Mouse (Mus musculus): ENCODE measurements at regions not wholly inside any gene's neighbourhood (a gene's known extent, or its start where the extent isn't known, plus 50 kb on each side); places are given as distances from the start of the nearest gene placed in this dataset.
A peak's percentile ranks its signal among the peaks of the same experiment; 100 is the strongest.

GRCm38 (mm10) chr8:126735488-126736440, 142.0 kb upstream of the Irf2bp2 start:
- Histone ChIP-seq H3K9ac (ENCODE audit: low read depth, low read length) (peak overlapping the region; percentile 49; the same call in 1 of the 2 replicates), H3K27me3 (ENCODE audit: control insufficient read depth, insufficient read depth, low read length) (no peaks in the 10 kb centered on the region), H3K36me3 (ENCODE audit: control insufficient read depth, insufficient read depth, low read length) (no peaks in the 10 kb centered on the region), H3K27ac (ENCODE audit: low read depth, low read length) (peak overlapping the region; percentile 79), H3K9me3 (replicated peaks; ENCODE audit: control insufficient read depth, low read length) (no peaks in the 10 kb centered on the region), H3K4me1 (ENCODE audit: control insufficient read depth, insufficient read depth, low read length) (peaks cover 21% of the 10 kb centered on the region), H3K4me2 (peak overlapping the region; percentile 1; the same call in 1 of the 2 replicates), H3K4me3 (ENCODE audit: low read depth, low read length) (no peak overlapping the region)
- WGBS (ENCODE audit: insufficient replicate concordance) = 37% methylated on average over 24 of the region's 25 CpGs
- ATAC-seq (replicated peaks; ENCODE audit: insufficient number of reproducible peaks, low FRiP score, low TSS enrichment) = no peak

- WGBS (ENCODE audit: insufficient replicate concordance) = 64% methylated on average over 7 of the region's 7 CpGs
- no peaks in the 10 kb centered on the region for H3K36me3 ChIP-seq (ENCODE audit: control insufficient read depth, insufficient read depth, low read length)
- no peaks in the 10 kb centered on the region for H3K9me3 ChIP-seq (replicated peaks; ENCODE audit: control insufficient read depth, low read length)
- no peak overlapping the region for H3K4me3 ChIP-seq (ENCODE audit: low read depth, low read length)
- H3K27ac ChIP-seq (ENCODE audit: low read depth, low read length) = peak overlapping the region; percentile 79; the same call in 1 of the 2 replicates
- no peak for ATAC-seq (replicated peaks; ENCODE audit: insufficient number of reproducible peaks, low FRiP score, low TSS enrichment)
- no peak overlapping the region for H3K9ac ChIP-seq (ENCODE audit: low read depth, low read length)
- no peak overlapping the region for H3K4me2 ChIP-seq
- no peaks in the 10 kb centered on the region for H3K27me3 ChIP-seq (ENCODE audit: control insufficient read depth, insufficient read depth, low read length)
- H3K4me1 ChIP-seq (ENCODE audit: control insufficient read depth, insufficient read depth, low read length) = peaks cover 21% of the 10 kb centered on the region
Measured at GRCm38 (mm10) chr8:126734743-126735487, 141.1 kb upstream of the Irf2bp2 start.

GRCm38 (mm10) chr8:126733779-126734178, 140.0 kb upstream of the Irf2bp2 start:
- Histone ChIP-seq H3K9ac (ENCODE audit: low read depth, low read length) (no peak overlapping the region), H3K27ac (ENCODE audit: low read depth, low read length) (no peak overlapping the region), H3K36me3 (ENCODE audit: control insufficient read depth, insufficient read depth, low read length) (no peaks in the 10 kb centered on the region), H3K4me3 (ENCODE audit: low read depth, low read length) (no peak overlapping the region), H3K27me3 (ENCODE audit: control insufficient read depth, insufficient read depth, low read length) (no peaks in the 10 kb centered on the region), H3K4me1 (ENCODE audit: control insufficient read depth, insufficient read depth, low read length) (peaks cover 21% of the 10 kb centered on the region), H3K4me2 (no peak overlapping the region), H3K9me3 (replicated peaks; ENCODE audit: control insufficient read depth, low read length) (no peaks in the 10 kb centered on the region)
- WGBS (ENCODE audit: insufficient replicate concordance) = 79% methylated on average over 6 of the region's 6 CpGs
- ATAC-seq (replicated peaks; ENCODE audit: insufficient number of reproducible peaks, low FRiP score, low TSS enrichment) = no peak

GRCm38 (mm10) chr8:126733307-126733706, 139.5 kb upstream of the Irf2bp2 start:
- no peak overlapping the region for H3K4me2 ChIP-seq
- no peak overlapping the region for H3K4me3 ChIP-seq (ENCODE audit: low read depth, low read length)
- H3K27me3 ChIP-seq (ENCODE audit: control insufficient read depth, insufficient read depth, low read length) = no peaks in the 10 kb centered on the region
- H3K9me3 ChIP-seq (replicated peaks; ENCODE audit: control insufficient read depth, low read length) = no peaks in the 10 kb centered on the region
- no peak overlapping the region for H3K27ac ChIP-seq (ENCODE audit: low read depth, low read length)
- peaks cover 21% of the 10 kb centered on the region for H3K4me1 ChIP-seq (ENCODE audit: control insufficient read depth, insufficient read depth, low read length)
- H3K36me3 ChIP-seq (ENCODE audit: control insufficient read depth, insufficient read depth, low read length) = no peaks in the 10 kb centered on the region
- ATAC-seq (replicated peaks; ENCODE audit: insufficient number of reproducible peaks, low FRiP score, low TSS enrichment) = no peak
- 67% methylated on average over 7 of the region's 7 CpGs for WGBS (ENCODE audit: insufficient replicate concordance)
- H3K9ac ChIP-seq (ENCODE audit: low read depth, low read length) = no peak overlapping the region

GRCm38 (mm10) chr8:126730017-126730631, 136.3 kb upstream of the Irf2bp2 start:
- Histone ChIP-seq H3K4me3 (ENCODE audit: low read depth, low read length) (no peak overlapping the region), H3K4me1 (ENCODE audit: control insufficient read depth, insufficient read depth, low read length) (peaks cover 5% of the 10 kb centered on the region), H3K9ac (ENCODE audit: low read depth, low read length) (no peak overlapping the region), H3K27me3 (ENCODE audit: control insufficient read depth, insufficient read depth, low read length) (no peaks in the 10 kb centered on the region), H3K27ac (ENCODE audit: low read depth, low read length) (no peak overlapping the region), H3K9me3 (replicated peaks; ENCODE audit: control insufficient read depth, low read length) (0 out of 2 replicates have a peak, but pooled peaks cover 2% of the 10 kb centered on the region), H3K4me2 (no peak overlapping the region), H3K36me3 (ENCODE audit: control insufficient read depth, insufficient read depth, low read length) (no peaks in the 10 kb centered on the region)
- no peak for ATAC-seq (replicated peaks; ENCODE audit: insufficient number of reproducible peaks, low FRiP score, low TSS enrichment)
- WGBS (ENCODE audit: insufficient replicate concordance) = 75% methylated on average over 3 of the region's 3 CpGs

- no peak; the same call in 1 of the 2 replicates for ATAC-seq (replicated peaks; ENCODE audit: insufficient number of reproducible peaks, low FRiP score, low TSS enrichment)
- Histone ChIP-seq H3K27ac (ENCODE audit: low read depth, low read length) (no peak overlapping the region), H3K9ac (ENCODE audit: low read depth, low read length) (no peak overlapping the region), H3K27me3 (ENCODE audit: control insufficient read depth, insufficient read depth, low read length) (no peaks in the 10 kb centered on the region), H3K36me3 (ENCODE audit: control insufficient read depth, insufficient read depth, low read length) (no peaks in the 10 kb centered on the region), H3K4me3 (ENCODE audit: low read depth, low read length) (no peak overlapping the region), H3K4me2 (no peak overlapping the region), H3K4me1 (ENCODE audit: control insufficient read depth, insufficient read depth, low read length) (no peaks in the 10 kb centered on the region), H3K9me3 (replicated peaks; ENCODE audit: control insufficient read depth, low read length) (0 out of 2 replicates have a peak, but pooled peaks cover 2% of the 10 kb centered on the region)
- 74% methylated on average over 12 of the region's 12 CpGs for WGBS (ENCODE audit: insufficient replicate concordance)
Measured at GRCm38 (mm10) chr8:126728987-126729632, 135.3 kb upstream of the Irf2bp2 start.

- H3K4me2 ChIP-seq = no peak overlapping the region
- no peaks in the 10 kb centered on the region for H3K4me1 ChIP-seq (ENCODE audit: control insufficient read depth, insufficient read depth, low read length)
- H3K4me3 ChIP-seq (ENCODE audit: low read depth, low read length) = no peak overlapping the region
- WGBS (ENCODE audit: insufficient replicate concordance) = 84% methylated on average over 5 of the region's 5 CpGs
- H3K36me3 ChIP-seq (ENCODE audit: control insufficient read depth, insufficient read depth, low read length) = no peaks in the 10 kb centered on the region
- H3K27me3 ChIP-seq (ENCODE audit: control insufficient read depth, insufficient read depth, low read length) = no peaks in the 10 kb centered on the region
- H3K27ac ChIP-seq (ENCODE audit: low read depth, low read length) = no peak overlapping the region
- no peak overlapping the region for H3K9ac ChIP-seq (ENCODE audit: low read depth, low read length)
- 0 out of 2 replicates have a peak, but pooled peaks cover 2% of the 10 kb centered on the region for H3K9me3 ChIP-seq (replicated peaks; ENCODE audit: control insufficient read depth, low read length)
- ATAC-seq (replicated peaks; ENCODE audit: insufficient number of reproducible peaks, low FRiP score, low TSS enrichment) = no peak
Measured at GRCm38 (mm10) chr8:126728135-126728534, 134.3 kb upstream of the Irf2bp2 start.

GRCm38 (mm10) chr8:126727068-126727467, 133.3 kb upstream of the Irf2bp2 start:
- H3K9ac ChIP-seq (ENCODE audit: low read depth, low read length) = no peak overlapping the region
- 87% methylated on average over 2 of the region's 2 CpGs for whole genome bisulfite sequencing (ENCODE audit: insufficient replicate concordance)
- no peak overlapping the region for H3K27ac ChIP-seq (ENCODE audit: low read depth, low read length)
- no peak for ATAC-seq (replicated peaks; ENCODE audit: insufficient number of reproducible peaks, low FRiP score, low TSS enrichment)
- no peak overlapping the region for H3K4me2 ChIP-seq
- no peak overlapping the region for H3K4me3 ChIP-seq (ENCODE audit: low read depth, low read length)
- H3K9me3 ChIP-seq (replicated peaks; ENCODE audit: control insufficient read depth, low read length) = 0 out of 2 replicates have a peak, but pooled peaks cover 2% of the 10 kb centered on the region
- H3K27me3 ChIP-seq (ENCODE audit: control insufficient read depth, insufficient read depth, low read length) = no peaks in the 10 kb centered on the region
- H3K4me1 ChIP-seq (ENCODE audit: control insufficient read depth, insufficient read depth, low read length) = no peaks in the 10 kb centered on the region
- H3K36me3 ChIP-seq (ENCODE audit: control insufficient read depth, insufficient read depth, low read length) = no peaks in the 10 kb centered on the region
